Mouse (Mus musculus): ENCODE results near the gene Nbea.
"Not testable (repeated sequence)": the region's sequence is repeated elsewhere in the genome, so short reads cannot be mapped to it uniquely, and the experiment has no call there.

Gene Nbea

GRCm38 (mm10) chr3:56034596-56034995, 148.9 kb downstream of the Nbea start:
- in situ Hi-C loops (cut with MboI) = no loop called here

DNA sequence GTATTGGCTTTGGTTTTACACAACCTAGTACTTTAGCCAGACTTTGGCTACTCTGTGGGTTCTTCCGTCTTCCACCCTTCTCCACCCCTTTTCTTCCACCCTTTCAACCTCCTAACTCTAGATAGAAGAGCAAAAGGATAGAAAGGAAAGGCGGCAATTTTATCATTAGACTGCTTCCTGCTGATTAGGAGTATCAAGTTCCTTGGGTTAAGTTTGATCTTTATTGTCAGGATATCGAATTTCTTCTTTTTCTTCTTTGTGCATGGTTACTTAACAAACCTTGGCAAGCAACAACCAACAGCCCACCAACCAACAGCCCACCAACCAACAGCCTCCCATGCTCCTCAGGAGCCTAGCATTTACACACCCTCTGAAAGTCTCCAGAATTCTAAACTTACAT, 165.0 kb downstream of the Nbea start:
- in situ Hi-C loops (cut with MboI) = no loop called here

- in situ Hi-C loops (cut with MboI) = no loop called here
Measured at GRCm38 (mm10) chr3:56011132-56011531, 172.4 kb downstream of the Nbea start.

DNA sequence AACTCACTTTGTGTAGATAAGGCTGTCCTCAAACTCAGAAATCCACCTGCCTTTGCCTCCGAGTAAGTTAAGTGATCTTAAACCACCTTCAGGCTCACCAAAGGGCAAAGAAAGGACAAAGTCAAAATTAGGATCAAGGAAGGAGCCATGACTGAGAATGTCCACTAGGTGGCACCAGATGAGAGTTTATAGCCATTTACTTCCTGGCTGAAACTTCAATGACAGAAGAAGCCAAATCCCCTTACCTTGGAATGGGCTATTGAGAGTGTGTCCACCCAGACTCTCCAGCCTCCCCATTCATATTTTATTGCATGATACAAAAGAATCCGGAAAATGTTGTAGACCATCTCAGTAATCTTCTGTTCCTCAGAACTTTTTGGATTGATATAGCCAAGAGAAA, 175.5 kb downstream of the Nbea start:
- in situ Hi-C loops (cut with MboI) = no loop called here

- in situ Hi-C loops (cut with MboI) = no loop called here
Measured at GRCm38 (mm10) chr3:56000259-56000658, 183.2 kb downstream of the Nbea start.

- in situ Hi-C loops (cut with MboI) = no loop called here
Measured at GRCm38 (mm10) chr3:55978361-55978760, 205.1 kb downstream of the Nbea start.

GRCm38 (mm10) chr3:55976986-55977385, 206.5 kb downstream of the Nbea start:
- in situ Hi-C loops (cut with MboI) = not testable (repeated sequence)

GRCm38 (mm10) chr3:55965723-55966156, 217.8 kb downstream of the Nbea start:
- in situ Hi-C loops (cut with MboI) = no loop called here

DNA sequence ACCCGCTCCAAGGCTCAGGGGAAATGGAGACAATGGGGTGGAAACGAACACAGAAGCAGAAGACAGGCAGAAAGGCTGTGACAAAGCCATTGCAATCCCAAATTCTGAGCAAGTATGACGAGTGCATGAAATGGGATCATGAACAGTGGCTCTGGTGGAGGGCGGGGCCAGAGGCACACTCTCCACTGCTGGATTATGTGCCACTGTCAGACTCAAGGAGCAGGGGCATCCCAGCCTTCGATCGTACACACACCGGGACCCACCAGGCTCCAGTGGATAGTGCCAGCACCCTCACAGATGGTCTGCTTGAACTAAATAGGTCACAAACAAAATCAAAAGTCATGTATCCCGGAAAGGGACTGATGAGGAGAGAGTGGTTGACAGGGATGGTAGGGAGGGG, 220.5 kb downstream of the Nbea start:
- in situ Hi-C loops (cut with MboI) = no loop called here

- in situ Hi-C loops (cut with MboI) = no loop called here
Measured at GRCm38 (mm10) chr3:55949994-55950393, 233.5 kb downstream of the Nbea start.

DNA sequence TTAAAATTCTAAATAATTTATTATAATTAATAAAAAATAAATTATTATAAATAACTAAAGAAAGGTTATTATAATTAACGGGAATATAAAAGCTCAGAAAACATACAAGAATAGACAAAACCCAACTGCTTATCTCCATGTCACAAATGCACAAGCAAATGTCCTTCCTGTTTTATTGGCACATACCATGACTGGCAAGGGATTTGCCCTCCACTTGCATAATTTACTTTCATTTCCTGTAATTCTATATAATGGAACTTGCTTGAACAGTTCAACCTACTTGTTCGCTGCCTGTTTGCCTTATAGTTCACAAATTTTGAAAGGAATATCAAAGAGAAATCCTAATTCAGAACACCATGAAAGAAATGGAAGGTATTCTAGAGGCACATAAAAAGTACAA, 234.4 kb downstream of the Nbea start:
- in situ Hi-C loops (cut with MboI) = no loop called here

GRCm38 (mm10) chr3:55927343-55927742, 256.2 kb downstream of the Nbea start:
- in situ Hi-C loops (cut with MboI) = no loop called here

DNA sequence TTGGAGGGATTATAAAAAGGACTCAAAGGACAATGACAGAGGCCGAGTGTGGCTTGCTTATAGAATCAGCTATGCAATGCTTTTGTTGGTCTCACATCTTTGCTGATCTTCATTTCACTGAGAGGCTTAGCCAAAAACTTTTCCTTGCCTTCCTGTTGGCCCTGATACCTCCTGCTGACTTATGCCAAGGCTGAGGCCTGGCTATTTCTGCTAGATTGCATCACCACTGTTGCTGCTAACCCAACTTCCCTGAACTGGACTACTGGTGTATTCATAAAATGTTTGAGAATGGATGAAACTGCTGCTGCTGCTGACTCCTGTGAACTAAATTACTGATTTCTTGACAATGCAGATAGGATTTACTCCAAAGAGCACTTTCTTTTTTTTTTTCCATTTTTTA, 274.2 kb downstream of the Nbea start:
- in situ Hi-C loops (cut with MboI) = no loop called here

DNA sequence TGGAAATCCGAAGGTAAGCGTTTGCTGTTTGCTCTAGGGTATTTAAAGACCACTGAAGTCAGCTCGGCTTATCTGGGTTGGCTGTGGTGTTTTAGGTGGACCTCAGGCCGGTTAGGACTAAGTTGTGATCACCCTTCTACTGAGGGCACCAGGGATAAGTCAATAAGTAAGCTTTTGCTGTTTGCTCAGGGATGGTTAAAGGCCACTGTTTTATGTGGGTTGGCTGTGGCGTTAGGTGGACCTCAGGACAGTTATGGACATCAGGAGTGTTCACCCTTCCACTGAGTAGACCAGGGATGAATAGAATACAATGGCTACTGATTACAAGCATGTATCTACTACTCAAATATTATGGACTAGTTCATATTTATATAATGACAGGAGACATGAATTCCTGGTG, 292.9 kb downstream of the Nbea start:
- in situ Hi-C loops (cut with MboI) = no loop called here

- in situ Hi-C loops (cut with MboI) = no loop called here
Measured at GRCm38 (mm10) chr3:55889227-55889626, 294.3 kb downstream of the Nbea start.

DNA sequence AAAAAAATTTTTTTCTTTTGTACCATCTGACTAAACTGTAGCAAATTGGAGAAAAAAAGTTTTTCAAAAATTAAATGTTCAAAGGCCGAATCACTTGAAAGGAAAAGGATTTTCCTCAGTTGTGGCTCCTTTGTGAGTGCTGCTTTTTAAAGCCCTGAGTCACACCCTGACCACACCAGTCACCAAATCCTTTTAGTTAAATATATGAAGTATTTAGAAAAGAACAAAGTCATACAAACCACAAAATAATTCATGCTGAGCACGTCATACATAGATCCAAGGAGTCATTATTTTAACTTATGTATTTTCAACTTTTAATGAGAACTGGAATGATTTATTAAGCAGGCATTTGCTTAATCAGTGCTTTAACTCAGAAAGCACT, 295.7 kb downstream of the Nbea start:
- in situ Hi-C loops (cut with MboI) = no loop called here

- in situ Hi-C loops (cut with MboI) = no loop called here
Measured at GRCm38 (mm10) chr3:55887193-55887828, 296.2 kb downstream of the Nbea start.

GRCm38 (mm10) chr3:55872944-55873924, 310.3 kb downstream of the Nbea start:
- in situ Hi-C loops (cut with MboI) = no loop called here

- in situ Hi-C loops (cut with MboI) = no loop called here
Measured at GRCm38 (mm10) chr3:55852488-55852887, 331.0 kb downstream of the Nbea start.

DNA sequence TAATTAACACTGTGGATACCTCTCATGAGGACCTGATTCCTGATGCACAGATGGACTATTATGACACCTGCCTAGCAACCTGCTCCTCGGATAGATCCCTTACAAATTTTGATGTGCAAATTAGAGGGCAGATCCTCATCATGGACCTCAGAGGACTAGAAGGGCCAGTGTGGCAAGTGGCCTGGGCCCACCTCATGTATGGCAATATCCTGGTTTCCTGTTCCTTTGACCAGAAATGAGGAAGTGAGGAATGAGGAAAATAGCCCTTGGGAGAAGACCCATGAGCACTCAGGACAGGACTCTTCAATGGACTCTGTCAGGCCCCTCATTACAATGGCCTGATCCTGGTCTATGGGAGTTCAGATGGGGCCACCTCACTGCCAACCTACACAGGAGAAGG, 336.4 kb downstream of the Nbea start:
- in situ Hi-C loops (cut with MboI) = no loop called here

DNA sequence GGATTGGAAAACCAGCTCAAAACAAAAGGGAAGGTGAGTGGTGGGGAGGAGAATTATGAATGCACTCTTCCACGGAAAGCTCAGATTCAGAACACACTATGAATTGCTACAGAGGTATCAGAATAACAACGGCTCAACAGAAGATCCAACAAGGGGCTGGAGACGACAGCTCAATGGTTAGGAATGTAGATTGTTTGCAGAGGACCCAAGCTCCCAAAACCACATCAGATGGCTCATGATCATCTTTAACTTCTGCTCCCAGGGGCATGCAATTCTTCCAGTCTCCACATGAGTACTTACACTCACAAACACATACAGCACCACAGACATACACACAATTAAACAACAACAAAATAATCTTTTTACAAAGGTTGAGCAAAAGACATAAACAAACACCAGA, 346.3 kb downstream of the Nbea start:
- in situ Hi-C loops (cut with MboI) = no loop called here

DNA sequence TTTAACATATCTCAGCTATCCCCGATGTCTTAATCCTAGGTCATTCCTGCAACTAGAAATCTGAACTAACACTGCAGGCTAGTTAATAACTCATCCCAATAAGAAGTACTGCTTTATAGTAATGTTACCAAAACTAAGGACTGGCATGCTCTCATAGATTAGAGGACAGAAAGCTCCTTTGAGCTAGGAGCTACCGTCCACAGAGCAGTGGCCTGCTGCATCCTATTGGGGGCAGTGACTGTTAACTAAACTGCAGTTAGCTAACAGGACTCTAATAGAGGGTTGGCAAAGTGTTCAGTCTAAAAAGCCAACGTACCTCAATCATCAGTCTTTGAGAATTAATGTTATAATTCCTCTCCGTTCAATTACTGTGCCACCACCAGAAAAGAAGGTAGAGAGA, 348.3 kb downstream of the Nbea start:
- in situ Hi-C loops (cut with MboI) = no loop called here

GRCm38 (mm10) chr3:55830226-55830625, 353.3 kb downstream of the Nbea start:
- in situ Hi-C loops (cut with MboI) = no loop called here
